Mouse (Mus musculus) stomach, embryonic 14.5 days (tissue): Measurements from ENCODE around the gene Fam187a. TPM values are rescaled to one million over a fixed set of nuclear protein-coding genes. Genes with fewer than 3 reads are reported as not detected.

Experiments
- ATAC-seq: fragments of 200-750 bp; cut with Nextera tagmentation; 2 replicates; pipeline ENCODE4 v1.8.0; 2017; ENCODE audit warnings: low read depth, moderate TSS enrichment; ENCODE audit not compliant: insufficient number of reproducible peaks, insufficient read depth, low FRiP score
- H3K27ac ChIP-seq: fragments of 300-500 bp; sonication (generic); 2 replicates; pipeline ENCODE4 v1.5.1; 2014; ENCODE audit warnings: mild to moderate bottlenecking, low read length, moderate library complexity, mixed read lengths
- H3K27me3 ChIP-seq: fragments of 300-500 bp; sonication (generic); 2 replicates; pipeline ENCODE4 v1.6.1; 2014; ENCODE audit warnings: low read length, control low read depth, mixed read lengths; ENCODE audit not compliant: control insufficient read depth, insufficient read depth
- H3K36me3 ChIP-seq: fragments of 300-500 bp; sonication (generic); 2 replicates; pipeline ENCODE4 v1.6.1; 2014; ENCODE audit warnings: mild to moderate bottlenecking, control low read depth, low read length, moderate library complexity, mixed read lengths; ENCODE audit not compliant: control insufficient read depth, insufficient read depth
- H3K4me1 ChIP-seq: fragments of 300-500 bp; sonication (generic); 2 replicates; pipeline ENCODE4 v1.6.1; 2014; ENCODE audit warnings: low read length, control low read depth, mixed read lengths; ENCODE audit not compliant: control insufficient read depth, insufficient read depth
- H3K4me2 ChIP-seq: fragments of 300-500 bp; sonication (generic); replicated peaks from 2 replicates; pipeline ENCODE4 v1.6.1; 2014; ENCODE audit warnings: low read depth, low read length, control low read depth
- H3K4me3 ChIP-seq: fragments of 300-500 bp; sonication (generic); 2 replicates; pipeline ENCODE4 v1.5.1; 2014; ENCODE audit warnings: low read depth, low read length, control low read depth
- H3K9ac ChIP-seq: fragments of 300-500 bp; sonication (generic); replicated peaks from 2 replicates; pipeline ENCODE4 v1.6.1; 2014; ENCODE audit warnings: low read depth, mild to moderate bottlenecking, control low read depth, low read length, moderate library complexity, mixed read lengths
- H3K9me3 ChIP-seq: fragments of 300-500 bp; sonication (generic); 2 replicates; pipeline ENCODE4 v1.6.1; 2016; ENCODE audit warnings: low read depth, low read length, control low read depth; ENCODE audit not compliant: control insufficient read depth
- WGBS: fragments of 180-500 bp; shearing (Covaris S2); extraction: QIAGEN DNeasy Blood & Tissue Kit; methylation state at CpG from one replicate; pipeline ENCODE4 v1.1.7; 2014; 5-methylcytosine and 5-hydroxymethylcytosine counted together
- polyA plus RNA-seq: library from polyadenylated mRNA; unstranded; fragments of >200 nt; fragmentation: Nextera tagmentation; extraction: Ambion mirVana; gene quantifications from 2 replicates; pipeline ENCODE4 v1.2.1, GENCODE M21; 2014

Fam187a gene
- polyA plus RNA-seq, 1 experiment from 2014 or later: not detected

DNA sequence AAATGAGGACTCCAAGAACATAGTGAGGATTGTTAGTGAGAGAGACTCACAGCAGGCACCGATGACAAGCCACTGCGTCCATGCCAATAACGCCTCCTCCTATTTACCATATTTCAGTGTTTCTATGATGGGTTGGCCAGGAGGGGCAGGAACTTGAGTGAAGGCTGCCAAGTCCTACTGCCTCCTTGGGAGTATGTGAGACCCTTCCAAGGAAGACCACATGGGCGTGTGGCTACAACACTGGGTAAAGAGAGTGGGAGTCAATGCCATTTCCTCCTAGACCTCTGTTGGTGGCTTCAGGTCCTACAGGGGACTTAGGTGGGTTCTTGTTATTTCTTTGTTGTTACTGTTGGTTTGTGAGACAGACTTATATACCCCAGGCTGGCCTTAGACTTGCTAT, 16.2 kb downstream of the Fam187a start:
- Histone ChIP-seq H3K27me3 (no peaks in the 10 kb centered on the region), H3K4me1 (no peaks in the 10 kb centered on the region), H3K36me3 (peaks cover 9% of the 10 kb centered on the region; the same call in 1 of the 2 replicates), H3K9ac (no peak overlapping the region), H3K4me2 (no peak overlapping the region), H3K9me3 (no peaks in the 10 kb centered on the region), H3K27ac (no peak overlapping the region), H3K4me3 (no peak overlapping the region)
- no peak for ATAC-seq
- WGBS: 69% methylated on average over 4 of the region's 4 CpGs

DNA sequence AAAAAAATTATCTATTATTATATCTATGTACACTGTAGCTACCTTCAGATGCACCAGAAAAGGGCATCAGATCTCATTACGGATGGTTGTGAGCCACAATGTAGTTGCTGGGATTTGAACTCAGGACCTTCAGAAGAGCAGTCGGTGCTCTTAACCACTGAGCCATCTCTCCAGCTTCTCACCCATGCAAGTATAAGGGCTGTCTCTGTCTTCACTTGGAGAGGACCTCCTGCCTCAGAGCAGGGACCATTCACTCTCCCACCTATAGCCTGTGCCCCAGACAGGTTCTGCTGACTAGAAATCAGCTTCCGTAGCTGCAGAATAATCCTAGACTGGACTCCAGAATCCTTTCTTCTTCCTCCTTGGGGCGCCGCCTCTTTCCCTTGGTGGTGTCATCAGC, 17.1 kb downstream of the Fam187a start:
- Histone ChIP-seq H3K4me2 (no peak overlapping the region), H3K4me1 (no peaks in the 10 kb centered on the region), H3K4me3 (no peak overlapping the region), H3K9me3 (no peaks in the 10 kb centered on the region), H3K9ac (no peak overlapping the region), H3K36me3 (peaks cover 17% of the 10 kb centered on the region; the same call in 1 of the 2 replicates), H3K27ac (no peak overlapping the region), H3K27me3 (no peaks in the 10 kb centered on the region)
- WGBS: 83% methylated on average over 5 of the region's 5 CpGs
- no peak for ATAC-seq

DNA sequence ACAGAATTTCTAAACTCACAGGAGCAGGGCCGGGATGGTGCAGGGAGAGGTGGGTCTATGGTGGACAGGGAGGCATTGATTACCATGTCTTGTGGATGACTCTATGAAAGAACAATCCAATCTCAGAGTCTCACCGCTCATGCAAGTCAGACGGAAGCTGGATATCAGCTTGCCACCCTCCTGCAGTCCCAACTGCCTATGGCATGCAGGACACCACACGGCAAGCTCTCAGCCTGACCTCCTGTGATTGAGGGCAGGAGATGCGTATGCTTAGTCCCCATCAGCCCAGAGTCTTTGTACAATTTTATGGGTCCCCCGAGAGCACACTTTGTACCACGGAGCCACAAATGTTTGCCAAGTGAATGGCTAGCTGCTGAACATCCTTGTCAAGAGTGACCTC, 18.7 kb downstream of the Fam187a start:
- H3K27ac ChIP-seq: no peak overlapping the region
- no peak overlapping the region for H3K4me2 ChIP-seq
- 67% methylated on average over 7 of the region's 7 CpGs for WGBS
- H3K4me3 ChIP-seq: no peak overlapping the region
- H3K27me3 ChIP-seq: no peaks in the 10 kb centered on the region
- no peaks in the 10 kb centered on the region for H3K4me1 ChIP-seq
- no peak for ATAC-seq
- no peaks in the 10 kb centered on the region for H3K9me3 ChIP-seq
- H3K36me3 ChIP-seq: peaks cover 31% of the 10 kb centered on the region
- no peak overlapping the region for H3K9ac ChIP-seq

DNA sequence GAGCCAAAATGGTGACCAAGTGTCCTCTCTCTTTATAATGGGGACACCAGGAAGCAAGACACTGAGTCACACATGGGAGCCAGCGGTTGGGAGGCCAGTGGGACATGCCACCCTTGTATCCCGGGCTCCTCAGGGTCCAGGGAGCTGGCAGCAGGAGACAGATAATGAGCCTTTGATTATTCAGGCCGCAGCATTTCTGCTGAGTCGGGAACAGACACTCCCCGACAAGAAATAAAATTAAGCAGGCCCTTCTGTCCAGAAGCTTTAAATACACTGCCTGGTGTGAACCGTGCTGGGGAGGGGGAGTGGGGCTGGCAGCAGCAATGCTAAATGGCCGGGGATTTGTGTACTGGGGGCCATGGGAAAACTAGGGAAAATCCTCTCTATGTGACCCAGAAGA, 26.4 kb downstream of the Fam187a start:
- no peaks in the 10 kb centered on the region for H3K9me3 ChIP-seq
- H3K4me2 ChIP-seq: no peak overlapping the region
- no peak for ATAC-seq
- no peak overlapping the region for H3K27ac ChIP-seq
- peaks cover 81% of the 10 kb centered on the region for H3K36me3 ChIP-seq
- H3K4me1 ChIP-seq: no peaks in the 10 kb centered on the region
- no peaks in the 10 kb centered on the region for H3K27me3 ChIP-seq
- no peak overlapping the region for H3K4me3 ChIP-seq
- H3K9ac ChIP-seq: no peak overlapping the region
- 79% methylated on average over 7 of the region's 7 CpGs for WGBS

DNA sequence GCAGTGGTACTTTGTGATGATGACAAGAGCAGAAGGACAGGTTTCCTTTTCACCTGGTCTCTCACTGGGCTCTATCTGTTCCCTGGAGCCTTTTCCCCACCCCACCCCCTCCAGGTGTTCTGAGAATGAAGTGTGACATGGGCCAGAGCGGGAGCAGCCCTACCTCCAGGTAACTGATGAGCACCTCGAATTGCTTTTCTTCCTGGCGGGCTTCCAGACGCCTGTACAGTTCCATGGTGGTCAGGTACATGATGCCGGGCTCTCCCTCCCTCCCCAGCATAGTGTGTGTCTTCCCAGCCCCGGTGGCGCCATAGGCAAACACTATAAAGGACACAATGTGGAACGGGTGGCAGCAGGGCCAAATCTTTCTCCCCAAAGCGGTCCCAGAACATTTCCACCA, 30.4 kb downstream of the Fam187a start:
- ATAC-seq: no peak
- peaks cover 42% of the 10 kb centered on the region for H3K36me3 ChIP-seq
- WGBS: 90% methylated on average over 9 of the region's 9 CpGs

DNA sequence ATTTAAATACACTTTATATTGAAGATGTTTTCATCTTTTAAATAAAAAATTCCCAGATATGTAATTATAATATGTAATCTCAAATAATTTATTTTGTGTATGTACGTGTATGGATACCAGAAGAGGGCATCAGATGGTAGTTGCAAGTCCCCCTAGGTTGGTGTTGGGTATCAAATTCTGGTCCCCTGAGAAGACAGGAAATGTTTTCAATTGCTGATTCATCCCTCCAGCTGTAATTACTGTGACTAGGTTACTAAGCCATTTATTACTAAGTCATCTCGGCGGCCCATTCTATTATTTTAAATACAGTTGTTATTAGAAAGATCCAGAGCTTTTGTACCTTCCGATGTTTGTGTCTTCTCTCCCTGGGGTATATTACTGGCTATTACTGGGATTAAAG, 33.1 kb downstream of the Fam187a start:
- H3K9ac ChIP-seq: no peak overlapping the region
- H3K9me3 ChIP-seq: no peaks in the 10 kb centered on the region
- H3K4me3 ChIP-seq: no peak overlapping the region
- H3K36me3 ChIP-seq: peaks cover 26% of the 10 kb centered on the region
- ATAC-seq: no peak
- peaks cover 9% of the 10 kb centered on the region; the same call in 1 of the 2 replicates for H3K4me1 ChIP-seq
- no peak overlapping the region for H3K27ac ChIP-seq
- no peak overlapping the region for H3K4me2 ChIP-seq
- 90% methylated on average over 4 of the region's 4 CpGs for WGBS
- no peaks in the 10 kb centered on the region for H3K27me3 ChIP-seq

More for the DNA sequence above, 30.4 kb downstream of the Fam187a start:
- Histone ChIP-seq H3K9ac (no peak overlapping the region), H3K27me3 (no peaks in the 10 kb centered on the region), H3K4me3 (no peak overlapping the region), H3K4me1 (no peaks in the 10 kb centered on the region), H3K27ac (no peak overlapping the region), H3K9me3 (no peaks in the 10 kb centered on the region), H3K4me2 (no peak overlapping the region)

DNA sequence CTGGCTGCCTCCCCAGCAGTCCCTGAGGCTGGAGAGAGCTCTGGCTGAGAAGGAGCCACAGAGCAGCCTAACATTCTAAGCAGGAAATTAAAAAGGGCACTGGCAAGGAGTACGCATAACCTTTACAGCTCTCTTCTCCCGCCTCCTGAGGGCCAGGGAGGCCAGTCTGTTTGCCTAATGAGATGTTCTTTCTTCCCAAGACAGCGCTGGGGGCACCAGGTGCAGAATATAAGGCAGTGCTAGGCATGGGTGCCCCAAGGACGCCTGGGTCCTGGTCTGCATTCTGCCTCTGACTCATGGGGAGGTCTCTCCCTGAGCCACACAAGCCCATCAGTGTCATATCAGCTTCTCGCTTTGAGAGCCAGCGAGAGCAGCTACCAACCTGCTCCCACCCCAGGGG, 36.5 kb downstream of the Fam187a start:
- Histone ChIP-seq H3K9me3 (no peaks in the 10 kb centered on the region), H3K36me3 (no peaks in the 10 kb centered on the region), H3K27me3 (no peaks in the 10 kb centered on the region), H3K9ac (no peak overlapping the region), H3K4me1 (peaks cover 13% of the 10 kb centered on the region; the same call in 1 of the 2 replicates), H3K4me3 (no peak overlapping the region), H3K4me2 (no peak overlapping the region), H3K27ac (no peak overlapping the region)
- no peak for ATAC-seq
- WGBS: 65% methylated on average over 6 of the region's 6 CpGs

DNA sequence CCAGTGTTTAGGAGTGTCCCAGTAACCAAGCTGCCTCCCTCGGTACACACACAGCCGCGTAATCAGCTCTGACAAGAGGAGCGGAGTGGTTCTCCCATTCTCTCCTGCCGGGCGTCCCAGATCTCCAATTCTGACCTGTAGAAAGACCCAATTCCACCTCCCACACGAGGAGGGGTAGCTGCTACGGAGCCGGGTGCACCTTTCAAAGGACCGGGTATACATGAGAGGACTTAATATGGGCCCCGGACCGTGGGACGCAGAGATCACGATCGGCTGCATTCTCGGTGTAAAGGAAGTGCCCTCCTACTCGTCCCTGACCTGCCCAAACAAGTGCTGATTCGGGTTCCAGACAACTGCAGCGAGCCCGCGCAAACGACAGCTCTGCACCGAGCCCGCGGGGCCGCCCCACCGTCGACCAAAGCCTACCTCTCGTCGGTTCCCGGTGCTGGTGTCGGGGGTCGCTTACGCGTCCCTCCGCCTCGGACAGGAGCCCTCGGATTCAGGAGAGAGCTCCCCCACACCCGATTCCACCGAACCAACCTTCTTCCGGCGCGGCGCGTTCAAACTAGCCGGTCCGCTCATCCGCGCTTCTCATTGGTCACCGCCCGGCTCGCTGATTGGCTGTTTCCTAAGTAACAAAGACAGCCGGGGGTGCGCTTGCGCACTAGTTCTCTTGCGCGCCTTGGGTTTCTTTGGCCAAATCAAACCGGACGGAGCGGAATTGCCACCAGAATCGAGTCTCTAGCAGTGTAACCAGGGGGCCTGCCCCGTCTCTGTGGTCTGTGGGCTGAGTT, 39.8 kb downstream of the Fam187a start, which contains the start of gene Kif18b:
TSS of gene Kif18b (minus strand) at position 568 of the 794 bp plus-strand sequence.
- Histone ChIP-seq H3K4me2 (peak within 1 kb of the TSS; percentile 50), H3K36me3 (no peaks in the 10 kb centered on the region), H3K27ac (peak within 1 kb of the TSS; percentile 95), H3K9ac (peak within 1 kb of the TSS; percentile 49), H3K9me3 (no peaks in the 10 kb centered on the region), H3K4me3 (peak within 1 kb of the TSS; percentile 72), H3K27me3 (no peaks in the 10 kb centered on the region), H3K4me1 (peaks cover 13% of the 10 kb centered on the region; the same call in 1 of the 2 replicates)
- ATAC-seq: peak; percentile 94
- under 1% methylated on average over 62 of the region's 62 CpGs for WGBS
